Mouse (Mus musculus) myocyte (in vitro differentiated cells): Measurements from ENCODE around the gene Camk1d.

Source experiments
- E2F4 ChIP-seq: IDR thresholded peaks from one replicate; pipeline ENCODE4 v1.6.1; 2011; ENCODE audit warnings: mild to moderate bottlenecking, control low read depth, moderate library complexity; ENCODE audit not compliant: insufficient read depth
- POLR2A ChIP-seq: IDR thresholded peaks from one replicate; pipeline ENCODE4 v1.6.1; 2011; ENCODE audit warnings: low read depth, mild to moderate bottlenecking, control low read depth, moderate library complexity; ENCODE audit not compliant: insufficient read length

DNA sequence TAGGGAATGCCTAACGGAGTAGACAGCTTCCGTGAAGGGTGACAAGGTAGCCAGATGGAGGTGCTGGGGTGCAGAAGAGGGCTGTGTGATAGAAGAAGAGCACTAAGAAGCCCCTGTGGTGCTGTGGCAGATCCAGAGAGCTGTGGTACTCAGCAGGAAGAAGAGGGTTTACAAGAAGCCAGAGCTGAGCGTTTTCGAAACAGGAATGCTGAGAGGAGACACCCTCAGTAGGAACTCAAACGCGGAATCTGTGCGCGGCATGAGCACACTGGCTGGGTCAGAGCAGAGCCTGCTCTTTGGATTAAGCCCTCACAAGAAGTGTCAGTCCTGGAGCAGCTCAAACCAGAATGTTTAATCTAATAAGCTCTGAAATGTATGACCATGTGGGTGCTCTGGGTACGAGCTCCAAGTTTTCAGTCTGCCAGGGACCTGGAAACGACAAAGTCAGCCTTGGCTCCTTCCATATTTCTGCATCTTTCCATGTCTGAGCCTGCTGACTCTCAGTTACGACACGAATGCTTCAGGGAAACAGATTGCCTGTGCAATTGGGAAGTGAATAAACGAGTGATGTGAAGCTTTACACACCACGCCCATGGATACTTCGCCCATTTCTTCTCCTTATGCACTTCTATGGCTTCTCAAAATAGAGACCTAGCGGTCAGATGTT lies 278.6 kb downstream of the Camk1d start:
- TF ChIP-seq POLR2A (no peak), E2F4 (no peak)
